Mouse (Mus musculus) limb, embryonic 10.5 days (tissue): ENCODE data around the gene Nbr1. TPM values are rescaled to one million over a fixed set of nuclear protein-coding genes. Genes with fewer than 3 reads are reported as not detected.

Source experiments
- polyA plus RNA-seq: library from polyadenylated mRNA; unstranded; fragments of >200 nt; fragmentation: Nextera tagmentation; extraction: Ambion mirVana; gene quantifications from 2 replicates; pipeline ENCODE4 v1.2.1, GENCODE M21; 2016

Gene Nbr1
- polyA plus RNA-seq, 1 experiment from 2014 or later, result 73.2 TPM

Other genes with a start within 250 kb of the Nbr1 start
- 148 TPM in 2 replicates for gene Becn1, start 249.9 kb upstream of the Nbr1 start, polyA plus RNA-seq
- gene Psme3, start 235.9 kb upstream of the Nbr1 start, polyA plus RNA-seq, result 210 and 214 TPM in 2 replicates
- 2.7 and 2.8 TPM in 2 replicates for gene Aoc2, start 227.1 kb upstream of the Nbr1 start, polyA plus RNA-seq
- gene Aoc3, start 221.5 kb upstream of the Nbr1 start, polyA plus RNA-seq, result 0.03 TPM in 1 of 2 replicates, not detected in the other
- not detected in 2 replicates for gene G6pc, start 184.6 kb upstream of the Nbr1 start, polyA plus RNA-seq
- 106 and 111 TPM in 2 replicates for gene Aarsd1, start 134.5 kb upstream of the Nbr1 start, polyA plus RNA-seq
- 9.9 and 15.0 TPM in 2 replicates for gene Gm27029, start 127.4 kb upstream of the Nbr1 start, polyA plus RNA-seq
- gene Rundc1, start 127.1 kb upstream of the Nbr1 start, polyA plus RNA-seq, result 16.8 and 19.6 TPM in 2 replicates
- 4.0 and 4.7 TPM in 2 replicates for gene Ptges3l, start 126.8 kb upstream of the Nbr1 start, polyA plus RNA-seq
- gene Rpl27, start 109.9 kb upstream of the Nbr1 start, polyA plus RNA-seq, result 448 and 536 TPM in 2 replicates
- gene Ifi35, start 103.7 kb upstream of the Nbr1 start, polyA plus RNA-seq, result 2.3 and 3.1 TPM in 2 replicates
- 5.0 and 6.3 TPM in 2 replicates for gene Rnd2, start 87.2 kb upstream of the Nbr1 start, polyA plus RNA-seq
- gene Vat1, start 85.9 kb upstream of the Nbr1 start, polyA plus RNA-seq, result 14.6 and 17.2 TPM in 2 replicates
- gene Brca1, start 194 bp upstream of the Nbr1 start, polyA plus RNA-seq, result 22.2 and 22.6 TPM in 2 replicates
- gene Tmem106a, start 30.1 kb downstream of the Nbr1 start, polyA plus RNA-seq, result 1.1 and 1.8 TPM in 2 replicates
- not detected in 2 replicates for gene Gm11634, start 47.1 kb downstream of the Nbr1 start, polyA plus RNA-seq
- 18.7 and 22.3 TPM in 2 replicates for gene Rdm1, start 75.0 kb downstream of the Nbr1 start, polyA plus RNA-seq
- gene Arl4d, start 113.4 kb downstream of the Nbr1 start, polyA plus RNA-seq, result 1.9 and 2.4 TPM in 2 replicates
- gene Dhx8, start 180.8 kb downstream of the Nbr1 start, polyA plus RNA-seq, result 51.7 and 60.5 TPM in 2 replicates
- 37.8 and 48.3 TPM in 2 replicates for gene Etv4, start 233.2 kb downstream of the Nbr1 start, polyA plus RNA-seq